Mouse (Mus musculus) forebrain, embryonic 12.5 days (tissue): ENCODE data around the gene Cavin1. TPM values are rescaled to one million over a fixed set of nuclear protein-coding genes. Genes with fewer than 3 reads are reported as not detected.

Source experiments
- ATAC-seq: fragments of 200-750 bp; cut with Nextera tagmentation; 2 replicates; pipeline ENCODE4 v1.8.0; 2017; ENCODE audit warnings: moderate TSS enrichment; ENCODE audit not compliant: low FRiP score
- H3K27ac ChIP-seq: fragments of 300-500 bp; sonication (generic); 2 replicates; pipeline ENCODE4 v1.5.1; 2016; ENCODE audit warnings: mild to moderate bottlenecking
- H3K27me3 ChIP-seq: fragments of 300-500 bp; sonication (generic); 2 replicates; pipeline ENCODE4 v1.6.1; 2016; ENCODE audit warnings: mild to moderate bottlenecking
- H3K36me3 ChIP-seq: fragments of 300-500 bp; sonication (generic); replicated peaks from 2 replicates; pipeline ENCODE4 v1.6.1; 2016; ENCODE audit warnings: mild to moderate bottlenecking
- H3K4me1 ChIP-seq: fragments of 300-500 bp; sonication (generic); 2 replicates; pipeline ENCODE4 v1.6.1; 2016
- H3K4me2 ChIP-seq: fragments of 300-500 bp; sonication (generic); 2 replicates; pipeline ENCODE4 v1.6.1; 2016; ENCODE audit warnings: mild to moderate bottlenecking, moderate library complexity
- H3K4me3 ChIP-seq: fragments of 300-500 bp; sonication (generic); replicated peaks from 2 replicates; pipeline ENCODE4 v1.5.1; 2016; ENCODE audit warnings: mild to moderate bottlenecking
- H3K9ac ChIP-seq: fragments of 300-500 bp; sonication (generic); 2 replicates; pipeline ENCODE4 v1.6.1; 2016; ENCODE audit warnings: mild to moderate bottlenecking
- H3K9me3 ChIP-seq: fragments of 300-500 bp; sonication (generic); 2 replicates; pipeline ENCODE4 v1.6.1; 2016
- WGBS: fragments of 180-500 bp; shearing (Covaris S2); methylation state at CpG from one replicate; pipeline ENCODE4 v1.1.7; 2016; 5-methylcytosine and 5-hydroxymethylcytosine counted together
- polyA plus RNA-seq: library from polyadenylated mRNA; unstranded; fragments of >200 nt; fragmentation: Nextera tagmentation; extraction: Ambion mirVana; gene quantifications from 2 replicates; pipeline ENCODE4 v1.2.1, GENCODE M21; 2016

Gene Cavin1
- polyA plus RNA-seq, 1 experiment from 2014 or later: 35.6 TPM

- Histone ChIP-seq H3K27me3 (no peaks in the 10 kb centered on the region), H3K4me1 (no peaks in the 10 kb centered on the region), H3K36me3 (no peaks in the 10 kb centered on the region), H3K4me2 (no peak overlapping the region), H3K27ac (no peak overlapping the region), H3K9me3 (no peaks in the 10 kb centered on the region), H3K4me3 (no peak overlapping the region), H3K9ac (no peak overlapping the region)
- WGBS: 87% methylated on average over 4 of the region's 4 CpGs
- ATAC-seq: no peak
Measured at GRCm38 (mm10) chr11:100920887-100921624, 49.6 kb downstream of the Cavin1 start.

- H3K4me2 ChIP-seq: no peak overlapping the region
- no peak overlapping the region for H3K9ac ChIP-seq
- no peaks in the 10 kb centered on the region for H3K4me1 ChIP-seq
- H3K27me3 ChIP-seq: no peaks in the 10 kb centered on the region
- no peak overlapping the region for H3K27ac ChIP-seq
- no peaks in the 10 kb centered on the region for H3K9me3 ChIP-seq
- H3K4me3 ChIP-seq: no peak overlapping the region
- no peaks in the 10 kb centered on the region for H3K36me3 ChIP-seq
- WGBS: 92% methylated on average over 5 of the region's 5 CpGs
- ATAC-seq: no peak
Measured at GRCm38 (mm10) chr11:100918007-100918406, 52.7 kb downstream of the Cavin1 start.

- H3K4me1 ChIP-seq: no peaks in the 10 kb centered on the region
Measured at GRCm38 (mm10) chr11:100916432-100916971, 54.2 kb downstream of the Cavin1 start.

DNA sequence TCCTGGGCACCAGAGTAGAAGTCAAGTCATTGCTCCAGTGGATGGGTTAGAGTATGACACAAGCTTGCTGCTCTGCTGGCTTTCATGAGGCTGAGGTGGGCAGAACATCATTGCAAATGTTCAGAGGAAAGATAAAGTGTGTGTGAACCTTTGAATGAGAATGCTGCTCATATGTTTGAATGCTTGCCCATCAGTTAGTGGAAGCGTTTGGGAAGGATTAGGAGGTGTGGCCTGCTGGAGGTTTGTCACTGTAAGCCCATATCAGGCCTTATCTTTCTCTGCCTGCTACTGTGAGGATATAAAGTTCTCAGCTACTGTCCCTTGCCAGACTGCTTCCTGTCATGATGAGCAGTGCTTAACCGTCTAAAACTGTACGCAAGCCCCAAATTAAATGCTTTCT lies 55.6 kb downstream of the Cavin1 start:
- Histone ChIP-seq H3K9ac (no peak overlapping the region), H3K4me2 (no peak overlapping the region), H3K27me3 (no peaks in the 10 kb centered on the region), H3K36me3 (no peaks in the 10 kb centered on the region), H3K4me3 (no peak overlapping the region), H3K27ac (no peak overlapping the region), H3K9me3 (no peaks in the 10 kb centered on the region), H3K4me1 (no peaks in the 10 kb centered on the region)
- 94% methylated on average over 3 of the region's 3 CpGs for WGBS
- no peak for ATAC-seq

More at GRCm38 (mm10) chr11:100916432-100916971, 54.2 kb downstream of the Cavin1 start:
- Histone ChIP-seq H3K9me3 (no peaks in the 10 kb centered on the region), H3K4me3 (no peak overlapping the region), H3K27ac (no peak overlapping the region), H3K36me3 (no peaks in the 10 kb centered on the region), H3K9ac (no peak overlapping the region), H3K27me3 (no peaks in the 10 kb centered on the region), H3K4me2 (no peak overlapping the region)
- WGBS: 91% methylated on average over 4 of the region's 4 CpGs
- ATAC-seq: no peak

DNA sequence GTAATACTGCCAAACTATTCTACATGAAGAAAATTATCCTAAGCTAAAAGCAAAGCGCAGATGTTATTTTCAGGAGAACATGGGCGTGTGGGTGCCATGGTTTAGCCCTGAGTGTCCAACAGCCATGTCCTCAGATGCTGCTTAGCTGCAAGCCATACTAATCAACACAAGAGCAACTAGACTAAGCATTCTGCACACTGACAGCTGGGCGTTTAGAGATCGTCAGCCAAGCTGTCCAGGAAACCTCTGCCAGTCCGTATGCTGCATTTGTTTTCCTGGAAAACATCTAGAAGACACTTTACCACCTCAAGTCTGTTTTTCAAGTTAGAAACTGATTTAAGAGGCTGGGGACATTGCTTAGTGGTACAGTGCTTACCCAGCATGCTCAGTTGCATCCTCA lies 56.3 kb downstream of the Cavin1 start:
- whole genome bisulfite sequencing: 90% methylated on average over 5 of the region's 5 CpGs
- Histone ChIP-seq H3K27ac (no peak overlapping the region), H3K4me2 (no peak overlapping the region), H3K4me3 (no peak overlapping the region), H3K9ac (no peak overlapping the region), H3K4me1 (no peaks in the 10 kb centered on the region), H3K36me3 (no peaks in the 10 kb centered on the region), H3K9me3 (no peaks in the 10 kb centered on the region), H3K27me3 (no peaks in the 10 kb centered on the region)
- ATAC-seq: no peak

GRCm38 (mm10) chr11:100912401-100913155 lies 58.1 kb downstream of the Cavin1 start:
- 94% methylated on average over 17 of the region's 17 CpGs for WGBS
- H3K4me2 ChIP-seq: no peak overlapping the region
- H3K9ac ChIP-seq: no peak overlapping the region
- no peaks in the 10 kb centered on the region for H3K4me1 ChIP-seq
- H3K9me3 ChIP-seq: no peaks in the 10 kb centered on the region
- ATAC-seq: no peak
- H3K4me3 ChIP-seq: no peak overlapping the region
- H3K27ac ChIP-seq: no peak overlapping the region
- H3K27me3 ChIP-seq: no peaks in the 10 kb centered on the region
- peaks cover 2% of the 10 kb centered on the region; the same call in 1 of the 2 replicates for H3K36me3 ChIP-seq

DNA sequence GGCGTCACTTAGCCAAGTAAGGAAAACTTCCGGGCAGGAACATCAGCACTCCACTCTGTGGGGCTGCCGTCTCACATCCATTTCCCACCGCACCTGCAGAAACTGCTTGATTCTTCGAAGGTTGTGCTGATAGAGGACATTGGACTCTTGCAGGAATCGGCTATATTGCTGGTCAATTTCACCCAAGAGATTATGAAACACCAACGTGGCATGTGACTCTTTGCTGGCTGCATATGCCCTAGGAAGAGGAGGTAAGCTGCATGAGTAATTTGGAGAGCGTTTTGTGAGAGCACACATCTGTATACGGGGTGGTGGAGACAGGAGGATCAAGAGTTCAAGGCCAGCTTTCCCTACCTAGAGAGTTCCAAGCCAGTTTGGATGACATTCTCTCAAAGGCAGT lies 62.1 kb downstream of the Cavin1 start:
- no peak overlapping the region for H3K27ac ChIP-seq
- peaks cover 19% of the 10 kb centered on the region for H3K36me3 ChIP-seq
- 88% methylated on average over 9 of the region's 9 CpGs for WGBS
- no peaks in the 10 kb centered on the region for H3K4me1 ChIP-seq
- H3K27me3 ChIP-seq: no peaks in the 10 kb centered on the region
- no peak overlapping the region for H3K9ac ChIP-seq
- H3K4me2 ChIP-seq: no peak overlapping the region
- H3K9me3 ChIP-seq: no peaks in the 10 kb centered on the region
- no peak for ATAC-seq
- no peak overlapping the region for H3K4me3 ChIP-seq

GRCm38 (mm10) chr11:100908112-100908511 lies 62.6 kb downstream of the Cavin1 start:
- 93% methylated on average over 2 of the region's 2 CpGs for WGBS
- H3K4me2 ChIP-seq: no peak overlapping the region
- H3K4me3 ChIP-seq: no peak overlapping the region
- no peak overlapping the region for H3K27ac ChIP-seq
- H3K9ac ChIP-seq: no peak overlapping the region
- H3K4me1 ChIP-seq: no peaks in the 10 kb centered on the region
- no peaks in the 10 kb centered on the region for H3K27me3 ChIP-seq
- no peak for ATAC-seq
- H3K9me3 ChIP-seq: no peaks in the 10 kb centered on the region
- peaks cover 21% of the 10 kb centered on the region for H3K36me3 ChIP-seq

DNA sequence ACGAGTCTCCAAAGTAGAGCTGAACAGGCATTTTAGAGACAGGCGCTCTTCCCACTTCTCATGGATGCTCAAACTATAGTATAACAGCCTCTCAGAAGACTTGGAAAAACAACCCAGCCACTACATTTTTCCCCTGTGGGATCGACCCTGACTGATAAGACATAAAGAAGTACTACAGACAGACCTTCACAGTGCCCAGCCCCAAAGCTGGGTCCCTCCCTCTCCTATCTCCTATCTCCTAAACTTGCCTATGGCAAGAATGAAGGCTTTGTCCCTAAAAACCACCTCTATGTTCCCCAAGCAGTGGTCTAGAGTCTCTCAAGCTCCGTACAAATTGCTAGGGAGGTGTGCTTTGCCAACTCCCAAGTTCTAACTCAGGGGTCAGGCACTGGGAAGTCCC lies 63.8 kb downstream of the Cavin1 start:
- H3K27me3 ChIP-seq: no peaks in the 10 kb centered on the region
- H3K36me3 ChIP-seq: peaks cover 31% of the 10 kb centered on the region
- H3K4me1 ChIP-seq: no peaks in the 10 kb centered on the region
- H3K9ac ChIP-seq: no peak overlapping the region
- H3K27ac ChIP-seq: no peak overlapping the region
- 85% methylated on average over 4 of the region's 4 CpGs for WGBS
- no peak for ATAC-seq
- H3K4me3 ChIP-seq: no peak overlapping the region
- peaks cover 4% of the 10 kb centered on the region; the same call in 1 of the 2 replicates for H3K9me3 ChIP-seq
- no peak overlapping the region for H3K4me2 ChIP-seq

Other genes starting within 250 kb of the Cavin1 start
- gene Rab5c, start 232.7 kb downstream of the Cavin1 start, polyA plus RNA-seq: 18.2 and 25.2 TPM in 2 replicates
- gene Kcnh4, start 210.9 kb downstream of the Cavin1 start, polyA plus RNA-seq: 4.4 and 4.7 TPM in 2 replicates
- gene Hcrt, start 208.0 kb downstream of the Cavin1 start, polyA plus RNA-seq: 0.36 TPM in 1 of 2 replicates, not detected in the other
- gene Ghdc, start 199.9 kb downstream of the Cavin1 start, polyA plus RNA-seq: 3.1 and 3.3 TPM in 2 replicates
- 16.6 and 17.3 TPM in 2 replicates for gene Stat5b, start 120.2 kb downstream of the Cavin1 start, polyA plus RNA-seq
- gene Stat5a, start 111.5 kb downstream of the Cavin1 start, polyA plus RNA-seq: 1.2 and 1.8 TPM in 2 replicates
- gene Stat3, start 31.3 kb downstream of the Cavin1 start, polyA plus RNA-seq: 30.8 and 34.1 TPM in 2 replicates
- gene Atp6v0a1, start 38.6 kb upstream of the Cavin1 start, polyA plus RNA-seq: 48.9 and 54.9 TPM in 2 replicates
- 7.8 and 8.7 TPM in 2 replicates for gene Naglu, start 99.1 kb upstream of the Cavin1 start, polyA plus RNA-seq
- gene Hsd17b1, start 107.5 kb upstream of the Cavin1 start, polyA plus RNA-seq: 0.19 and 0.33 TPM in 2 replicates
- gene Coasy, start 111.7 kb upstream of the Cavin1 start, polyA plus RNA-seq: 50.7 and 50.9 TPM in 2 replicates
- gene Mlx, start 116.4 kb upstream of the Cavin1 start, polyA plus RNA-seq: 47.6 and 52.6 TPM in 2 replicates
- gene Psmc3ip, start 124.5 kb upstream of the Cavin1 start, polyA plus RNA-seq: 59.0 and 62.1 TPM in 2 replicates
- gene Retreg3, start 149.0 kb upstream of the Cavin1 start, polyA plus RNA-seq: 18.6 and 19.3 TPM in 2 replicates
- 103 and 108 TPM in 2 replicates for gene Tubg1, start 149.1 kb upstream of the Cavin1 start, polyA plus RNA-seq
- gene Tubg2, start 185.0 kb upstream of the Cavin1 start, polyA plus RNA-seq: 7.6 and 8.3 TPM in 2 replicates
- gene Cntnap1, start 199.6 kb upstream of the Cavin1 start, polyA plus RNA-seq: 0.46 and 0.57 TPM in 2 replicates
- 9.2 and 9.6 TPM in 2 replicates for gene Plekhh3, start 200.5 kb upstream of the Cavin1 start, polyA plus RNA-seq
- gene Ccr10, start 204.6 kb upstream of the Cavin1 start, polyA plus RNA-seq: 0.10 TPM in 1 of 2 replicates, not detected in the other